Mouse (Mus musculus) yolk sac, embryonic 10.5 days (tissue): ENCODE results near the gene Dhrs9.
"Not testable (repeated sequence)": the region's sequence is repeated elsewhere in the genome, so short reads cannot be mapped to it uniquely, and the experiment has no call there.

Experiments used
- DNase-seq: peaks from one replicate; pipeline ENCODE4 v3.0.0-alpha.2; 2017; ENCODE audit warnings: low spot score

Gene Dhrs9

DNA sequence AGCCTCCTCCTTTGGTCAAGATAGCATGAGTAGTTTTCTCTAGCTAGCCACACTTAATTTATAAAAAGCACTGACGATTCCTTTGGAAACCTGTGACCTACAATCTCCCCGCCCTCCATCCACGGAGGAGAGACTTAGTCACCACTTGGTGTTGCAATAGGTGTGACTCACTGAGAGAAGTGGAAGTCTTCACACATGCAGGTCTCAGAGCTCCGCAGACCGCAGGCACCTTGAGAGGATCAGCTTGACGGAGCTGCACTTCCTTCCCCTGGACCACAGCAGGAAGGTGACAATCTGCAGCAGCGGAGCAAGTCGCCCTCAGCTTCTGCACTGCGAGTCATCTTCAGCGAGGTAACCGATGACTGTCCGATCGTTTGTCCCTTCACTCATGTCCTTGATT lies at the start of gene Dhrs9:
Dhrs9 (plus strand) TSS at position 165 of the 400 bp plus-strand sequence.
- DNase-seq: peak; percentile 80

DNA sequence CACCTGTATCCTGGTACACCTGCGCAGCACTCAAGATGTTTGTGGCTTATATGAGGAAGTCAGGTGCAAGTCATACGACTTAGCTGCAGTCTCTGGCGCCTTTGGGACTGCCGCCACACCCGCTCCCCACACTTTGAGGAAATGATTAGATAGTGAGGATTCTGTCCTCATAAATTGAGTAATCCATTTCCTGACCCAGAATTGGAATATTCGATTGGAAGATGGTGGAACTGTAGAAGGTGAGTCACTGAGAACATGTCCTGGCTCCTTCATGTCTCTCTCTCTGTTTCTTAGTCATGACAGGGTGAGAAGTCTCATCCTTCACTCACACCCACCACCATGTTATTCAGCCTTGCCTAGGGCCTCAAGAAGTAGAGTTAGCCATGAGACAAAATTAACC lies 48.7 kb upstream of the Dhrs9 start:
- not testable (repeated sequence) for DNase-seq

DNA sequence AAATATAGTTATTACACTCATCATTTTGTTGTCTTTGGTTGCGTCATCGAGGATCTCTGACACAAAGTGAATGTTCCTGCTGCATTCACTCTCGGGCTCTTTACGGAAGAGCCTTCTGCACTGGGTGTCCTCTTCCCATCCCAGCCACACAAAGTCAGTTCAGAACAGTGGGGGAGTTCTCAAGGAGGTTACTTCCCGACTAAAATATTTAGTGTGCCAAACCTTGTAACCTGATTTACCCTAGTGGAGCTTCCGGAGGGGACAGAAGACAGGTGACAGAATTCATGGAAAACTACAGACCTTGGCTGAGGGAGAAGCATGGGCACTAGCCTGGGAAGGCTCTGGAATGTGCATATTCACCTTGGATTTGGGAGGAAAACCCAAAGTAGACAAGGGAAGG lies 38.7 kb upstream of the Dhrs9 start:
- DNase-seq: no peak

DNA sequence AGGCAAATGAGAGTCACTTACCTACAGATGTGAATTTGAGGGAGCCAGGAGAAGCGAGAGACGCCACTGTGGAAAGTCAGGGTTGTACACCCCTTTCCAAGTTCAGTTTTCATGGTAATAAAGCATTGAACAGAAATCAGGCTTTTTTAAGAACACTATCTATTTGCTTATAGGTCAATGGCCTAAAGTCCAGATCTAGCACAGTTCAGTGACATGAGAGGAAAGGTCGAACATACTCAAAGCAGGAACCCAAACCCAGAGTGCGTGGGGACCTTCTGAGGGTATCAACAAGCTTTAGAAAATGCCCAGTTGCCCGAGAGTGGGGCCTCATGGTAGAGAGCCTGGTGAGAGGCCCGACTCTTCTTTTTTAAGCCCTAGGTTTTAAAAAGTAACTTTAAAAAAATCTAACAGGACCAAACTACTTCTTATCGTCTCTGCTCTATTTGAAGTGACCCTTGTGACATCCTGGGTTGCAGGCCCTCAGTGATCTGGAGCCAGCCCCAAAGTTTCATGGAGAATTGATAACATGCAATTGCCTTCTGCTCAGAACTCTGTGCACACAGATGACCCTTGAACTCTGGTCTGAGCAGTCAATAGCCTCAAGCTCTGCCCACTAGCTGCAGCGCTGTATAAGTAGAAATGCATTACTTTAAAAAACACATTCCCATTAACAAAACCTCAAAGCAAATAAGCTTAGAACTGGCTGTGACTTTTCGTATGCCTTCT lies 37.6 kb upstream of the Dhrs9 start, which contains the start of gene Abcb11:
Abcb11 (minus strand) TSS at position 121 of the 726 bp plus-strand sequence.
- DNase-seq: peak; percentile 69

DNA sequence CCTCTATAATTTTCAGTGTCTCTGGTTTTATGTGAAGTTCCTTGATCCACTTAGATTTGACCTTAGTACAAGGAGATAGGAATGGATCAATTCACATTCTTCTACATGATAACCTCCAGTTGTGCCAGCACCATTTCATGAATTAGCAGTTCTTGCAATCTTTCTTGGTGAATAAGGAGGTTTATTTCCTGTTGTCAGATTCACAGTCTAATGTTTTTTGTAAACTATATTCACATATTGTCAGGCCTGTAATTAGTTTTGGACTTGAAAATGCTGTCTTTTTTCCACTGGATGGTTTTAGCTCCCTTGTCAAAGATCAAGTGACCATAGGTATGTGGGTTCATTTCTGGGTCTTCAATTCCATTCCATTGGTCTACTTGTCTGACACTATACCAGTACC lies 24.8 kb upstream of the Dhrs9 start:
- not testable (repeated sequence) for DNase-seq

DNA sequence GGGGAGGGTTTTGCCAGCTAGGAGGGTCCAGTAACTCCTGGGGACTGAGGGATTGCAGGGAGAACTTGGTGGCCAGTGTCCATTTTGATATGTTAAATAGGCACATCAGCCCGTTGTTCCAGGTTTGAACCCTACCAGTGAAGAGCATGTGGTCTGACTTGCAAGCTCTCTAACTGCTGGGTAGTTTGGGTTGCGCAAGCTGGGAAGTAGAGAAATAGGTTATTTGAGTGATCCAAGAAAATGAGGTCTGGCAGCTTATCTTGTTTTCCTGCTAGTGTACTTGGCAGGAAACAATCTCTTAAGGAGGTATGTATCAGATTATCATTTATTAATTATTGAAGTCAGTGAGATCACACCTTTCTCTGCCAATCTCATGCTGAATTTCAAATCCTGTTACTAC lies 15.4 kb upstream of the Dhrs9 start:
- DNase-seq: no peak

DNA sequence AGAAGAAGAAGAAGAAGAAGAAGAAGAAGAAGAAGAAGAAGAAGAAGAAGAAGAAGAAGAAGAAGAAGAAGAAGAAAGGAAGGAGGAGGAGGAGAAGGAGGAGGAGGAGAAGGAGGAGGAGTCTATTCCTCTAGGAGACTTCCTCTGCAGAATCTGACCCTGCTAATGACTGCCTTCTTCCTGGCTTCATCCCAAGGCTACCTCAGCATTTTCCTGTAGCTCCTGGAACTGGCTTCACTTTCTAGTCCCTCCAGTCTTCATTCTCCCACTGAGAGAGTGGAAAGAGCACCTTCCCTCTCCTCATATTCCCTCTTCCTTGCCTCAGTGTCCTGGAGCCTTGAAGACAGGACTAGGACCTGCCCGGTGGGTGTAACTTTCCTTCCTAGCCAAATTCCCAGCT lies 15.0 kb upstream of the Dhrs9 start:
- no peak for DNase-seq

DNA sequence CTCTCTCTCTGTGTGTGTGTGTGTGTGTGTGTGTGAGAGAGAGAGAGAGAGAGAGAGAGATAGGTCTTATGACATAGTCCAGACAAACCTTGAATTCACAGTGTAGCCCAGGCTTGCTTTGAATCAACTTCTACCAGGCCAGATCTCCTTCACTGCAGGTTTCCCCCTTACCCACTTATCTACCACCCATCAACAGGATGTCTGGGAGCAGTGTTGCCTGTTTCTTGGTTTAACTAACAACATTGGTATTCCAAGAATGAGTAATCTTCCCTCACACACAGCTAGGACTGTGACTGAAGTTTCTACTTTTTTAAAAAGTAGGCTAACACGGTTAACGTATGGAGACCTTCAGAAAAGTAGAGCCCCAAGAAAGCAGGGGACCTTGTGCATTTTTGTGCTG lies 3.5 kb upstream of the Dhrs9 start:
- DNase-seq: peak; percentile 52

DNA sequence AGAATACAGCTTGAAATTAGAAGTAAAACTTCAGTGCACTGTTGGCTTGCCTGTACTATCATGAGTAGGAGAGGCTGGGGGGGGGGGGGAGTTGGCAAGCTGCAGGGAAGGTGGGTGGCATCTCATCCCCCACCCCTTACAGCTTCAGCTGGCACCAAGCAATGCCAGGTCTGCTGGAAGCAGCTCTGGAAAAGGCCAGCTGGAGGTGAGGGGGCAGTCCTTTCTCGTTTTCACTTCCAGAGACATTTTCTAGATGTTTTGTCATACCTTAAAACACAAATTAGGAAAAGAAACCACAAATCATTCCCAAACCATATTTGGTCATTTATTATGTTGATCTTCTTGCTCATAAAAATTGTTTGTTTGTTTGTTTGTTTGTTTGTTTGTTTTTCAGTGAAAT lies 444 bp upstream of the Dhrs9 start:
- no peak for DNase-seq

DNA sequence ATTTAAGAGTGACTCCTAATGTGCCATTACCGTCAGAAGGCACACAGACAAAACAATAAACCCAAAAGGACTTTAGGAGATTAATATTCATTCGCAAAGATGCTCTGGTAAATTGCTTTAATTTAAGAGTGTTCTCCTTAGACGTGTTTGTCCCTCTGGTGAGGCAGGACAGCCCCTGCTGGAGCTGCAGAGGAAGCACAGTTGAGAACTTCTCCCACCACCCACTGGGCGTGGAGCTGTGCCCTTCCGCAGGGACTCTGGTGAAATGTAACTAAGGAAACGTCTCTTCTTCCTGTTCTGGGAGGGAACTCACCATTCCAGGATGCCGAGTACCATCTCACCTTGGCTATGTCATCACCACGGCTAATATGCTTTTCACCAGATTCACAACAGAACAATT lies 1.5 kb downstream of the Dhrs9 start:
- peak; percentile 46 for DNase-seq

DNA sequence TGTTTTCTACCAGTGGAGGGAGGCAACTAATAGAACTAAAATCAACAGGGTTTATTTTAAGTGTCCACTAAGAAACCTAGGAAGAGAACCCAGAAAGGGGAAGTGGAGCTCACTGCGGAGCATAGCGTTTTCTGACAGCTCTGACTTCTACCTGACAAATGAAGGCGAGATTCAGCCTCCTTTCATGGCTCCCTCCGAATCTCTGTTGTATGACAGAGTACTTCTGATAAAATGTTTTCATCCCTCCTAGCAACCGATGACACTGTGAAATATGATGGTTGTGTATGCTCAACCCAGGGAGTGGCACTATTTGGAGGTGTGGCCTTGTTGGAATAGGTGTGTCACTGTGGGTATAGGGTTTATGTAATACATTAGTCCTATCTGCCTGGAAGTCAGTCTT lies 2.6 kb downstream of the Dhrs9 start:
- no peak for DNase-seq

DNA sequence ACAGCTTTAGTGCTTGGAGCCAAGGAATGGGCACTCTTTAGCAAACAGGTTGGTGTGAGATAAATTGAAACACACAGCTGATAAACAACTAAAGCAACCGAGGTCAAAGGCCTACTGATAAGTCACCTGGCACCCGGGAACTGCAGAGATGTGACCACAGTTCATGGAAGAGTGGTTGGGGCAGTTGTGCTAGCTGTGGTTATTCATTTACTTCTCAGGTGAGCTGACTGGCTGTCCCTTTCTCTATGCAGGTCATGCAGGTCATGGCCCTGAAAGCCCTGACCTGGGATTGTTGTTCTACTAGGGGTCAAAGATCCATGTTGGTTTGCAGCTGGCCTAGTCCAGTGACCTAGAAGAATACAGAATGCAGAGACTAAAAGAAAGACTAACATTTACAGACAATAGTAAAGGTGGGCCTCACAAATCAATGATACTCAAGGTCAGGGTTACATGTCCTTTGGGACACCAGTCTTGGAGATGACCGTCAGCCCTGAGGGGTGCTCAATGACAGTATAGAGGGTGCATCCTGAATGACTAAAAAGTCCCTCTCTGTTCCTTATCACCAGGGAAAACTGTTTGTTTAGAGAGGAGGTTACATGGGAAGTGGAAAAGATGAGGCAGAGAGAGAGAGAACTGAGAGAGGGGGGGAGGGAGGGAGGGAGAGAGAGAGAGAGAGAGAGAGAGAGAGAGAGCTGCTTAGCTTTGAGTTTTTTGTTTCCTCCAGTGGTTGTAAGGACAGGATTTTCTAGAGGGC lies 6.0 kb downstream of the Dhrs9 start:
- DNase-seq: peak; percentile 89

DNA sequence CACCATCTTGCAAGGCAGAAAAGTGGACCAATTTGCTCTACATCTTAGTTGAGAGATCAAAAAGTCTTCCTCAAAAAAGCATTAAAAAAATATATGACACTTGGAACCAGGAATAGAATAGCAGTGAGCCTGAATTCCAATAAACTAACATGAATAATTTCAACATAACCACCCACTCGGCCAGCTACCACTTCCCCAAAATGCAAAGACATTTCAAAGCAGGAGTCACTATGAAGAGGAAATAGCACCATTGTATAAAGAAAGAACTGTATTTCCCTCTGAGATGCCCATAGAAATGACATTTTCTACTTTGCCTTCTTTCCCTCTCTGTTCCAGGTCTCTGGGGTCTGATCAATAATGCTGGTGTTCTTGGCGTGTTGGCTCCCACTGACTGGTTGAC lies 13.7 kb downstream of the Dhrs9 start:
- DNase-seq: no peak

DNA sequence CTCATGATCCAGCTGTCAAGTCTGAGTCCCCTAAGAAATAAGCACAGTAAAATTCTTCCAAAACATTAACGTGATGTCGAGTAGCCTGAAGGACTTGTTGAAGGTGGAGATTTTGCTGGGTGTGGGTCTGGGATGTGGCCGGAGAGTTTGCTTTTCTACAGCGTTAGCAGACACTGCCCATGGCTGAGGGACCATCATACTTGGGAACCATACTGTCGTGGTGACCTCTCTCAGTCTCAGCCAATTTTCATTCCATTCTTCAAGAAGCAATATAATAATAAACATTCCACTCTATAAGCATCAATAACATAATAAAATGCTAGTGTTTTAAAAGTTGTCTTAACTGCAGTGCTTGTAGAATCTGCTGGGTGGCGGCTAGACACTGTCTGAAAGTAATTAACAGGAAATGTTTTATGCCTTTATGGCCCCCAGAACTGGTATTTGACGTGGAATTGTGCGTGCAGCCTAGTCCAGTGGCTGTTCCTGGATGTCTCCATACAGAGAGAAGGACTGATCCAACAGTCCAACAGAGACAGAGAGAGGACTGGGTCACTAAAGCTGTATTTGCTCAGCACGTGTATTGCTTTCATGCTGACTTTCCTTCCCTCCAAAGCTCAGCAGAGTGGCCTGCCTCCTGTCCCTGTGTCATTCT lies 15.5 kb downstream of the Dhrs9 start:
- DNase-seq: no peak

DNA sequence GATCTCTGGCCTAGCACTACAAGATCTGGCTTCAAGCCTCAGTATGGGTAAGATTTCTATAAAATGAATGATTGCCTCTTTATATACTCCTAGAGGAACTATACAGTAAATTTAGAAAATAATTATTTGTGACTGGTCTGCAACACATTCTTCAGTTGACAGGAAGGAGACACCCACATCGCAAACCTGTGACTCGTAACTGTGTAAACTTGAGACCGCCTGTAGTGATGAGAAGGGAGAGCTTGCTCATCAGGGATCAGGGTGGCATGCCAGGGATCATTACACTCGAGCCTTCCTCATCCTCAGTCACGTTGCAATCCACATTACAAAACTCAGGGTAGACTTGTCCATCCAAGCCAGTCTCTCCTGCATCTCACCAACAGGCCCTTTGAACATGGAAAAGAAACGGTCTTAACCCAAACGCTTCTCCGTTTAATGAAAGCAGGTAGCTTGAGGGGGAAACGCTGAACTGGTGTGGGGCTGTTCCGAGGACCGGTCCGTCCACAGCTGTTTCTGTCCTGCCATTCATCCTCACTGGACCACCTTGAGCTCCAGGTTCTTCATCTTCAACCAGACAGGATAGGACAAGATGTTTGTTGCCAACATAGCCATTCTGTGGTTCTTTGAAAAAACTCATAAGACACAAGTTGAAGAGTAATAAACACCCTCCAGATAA lies 16.7 kb downstream of the Dhrs9 start:
- no peak for DNase-seq

DNA sequence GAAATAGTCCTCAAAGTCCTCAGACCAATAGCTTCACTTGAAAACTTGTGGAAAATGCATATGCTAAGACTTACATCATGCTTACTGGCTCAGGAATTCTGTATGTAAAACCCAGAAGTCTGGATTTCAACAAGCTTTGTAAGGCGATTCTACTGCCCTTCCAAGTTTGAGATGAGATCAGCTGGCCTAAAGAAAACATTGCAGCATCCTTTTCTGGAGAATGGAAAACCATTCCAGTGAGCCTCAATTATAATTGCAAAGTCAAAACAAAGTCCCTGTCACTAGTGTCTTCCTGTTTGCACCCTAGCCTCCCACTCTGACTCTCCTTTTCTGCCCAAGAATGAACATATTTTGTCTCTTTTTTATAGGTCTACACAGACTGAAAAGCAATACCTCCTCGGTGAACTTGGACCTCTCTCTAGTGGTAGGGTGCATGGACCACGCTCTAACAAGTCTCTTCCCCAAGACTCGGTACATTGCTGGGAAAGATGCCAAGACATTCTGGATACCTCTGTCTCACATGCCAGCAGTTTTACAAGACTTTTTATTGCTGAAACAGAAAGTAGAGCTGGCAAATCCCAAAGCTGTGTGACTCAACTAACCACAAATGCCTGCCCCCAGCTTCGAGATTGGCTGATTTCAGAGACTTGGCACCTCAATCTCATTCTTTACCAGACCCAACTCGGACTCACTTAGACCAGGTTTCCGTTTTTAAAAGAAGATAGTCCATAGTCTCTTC lies 20.8 kb downstream of the Dhrs9 start:
- no peak for DNase-seq

DNA sequence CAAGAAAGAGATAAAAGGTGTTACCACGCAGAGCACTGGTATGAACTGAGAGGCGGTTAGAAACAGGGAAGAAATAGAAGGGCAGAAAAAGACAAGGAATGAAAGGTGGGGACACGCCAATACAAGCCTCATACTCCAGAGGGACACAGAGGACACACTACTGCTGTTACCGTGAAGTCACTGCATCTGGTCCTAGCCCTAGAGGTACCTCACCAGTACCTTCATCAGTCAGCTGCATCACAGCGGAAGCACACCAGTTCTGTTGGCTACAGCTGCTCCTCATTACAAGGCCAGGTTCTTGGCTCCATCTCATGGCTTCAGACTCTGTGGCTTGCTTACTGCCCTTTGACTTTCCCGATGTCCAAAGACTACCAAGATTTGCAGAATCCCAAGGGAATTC lies 21.6 kb downstream of the Dhrs9 start:
- no peak for DNase-seq

DNA sequence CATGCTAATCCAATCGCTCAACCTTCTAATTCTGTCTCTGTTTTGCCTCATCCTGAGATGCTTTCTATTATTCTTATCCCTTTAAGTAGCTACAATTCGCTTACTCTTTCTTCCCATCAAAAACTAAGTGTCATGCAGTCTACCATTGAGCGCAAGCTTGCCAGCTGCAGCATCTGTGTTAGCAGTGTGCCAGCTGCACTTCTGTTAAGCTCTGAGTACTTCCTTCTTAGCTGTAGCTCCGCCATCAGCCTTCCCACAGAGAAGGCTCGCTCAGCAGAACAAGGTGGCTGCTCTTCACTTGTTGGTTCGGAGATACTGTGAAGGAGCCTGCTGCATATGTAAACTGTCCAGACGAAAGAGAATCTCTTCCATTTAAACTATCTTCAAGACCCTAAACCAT lies 22.1 kb downstream of the Dhrs9 start:
- no peak for DNase-seq

DNA sequence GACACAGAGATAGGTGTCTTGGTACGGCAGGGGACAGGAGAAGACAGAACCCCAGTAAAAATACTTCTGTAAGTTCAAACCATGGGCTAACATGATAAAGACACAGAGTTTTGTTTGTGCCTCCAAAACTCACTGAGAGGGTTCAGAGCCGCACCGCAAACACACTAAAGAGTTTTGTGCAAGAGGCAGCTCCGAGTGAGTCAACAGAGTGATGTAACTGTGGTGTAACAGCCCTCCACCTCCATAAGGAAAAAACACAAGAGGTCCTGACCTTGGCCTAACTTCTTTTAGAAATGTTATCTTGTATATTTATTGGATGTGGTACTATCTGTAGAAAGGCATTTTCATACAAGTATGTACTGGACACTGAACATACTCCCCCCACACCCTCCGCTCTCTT lies 25.4 kb downstream of the Dhrs9 start:
- no peak for DNase-seq

DNA sequence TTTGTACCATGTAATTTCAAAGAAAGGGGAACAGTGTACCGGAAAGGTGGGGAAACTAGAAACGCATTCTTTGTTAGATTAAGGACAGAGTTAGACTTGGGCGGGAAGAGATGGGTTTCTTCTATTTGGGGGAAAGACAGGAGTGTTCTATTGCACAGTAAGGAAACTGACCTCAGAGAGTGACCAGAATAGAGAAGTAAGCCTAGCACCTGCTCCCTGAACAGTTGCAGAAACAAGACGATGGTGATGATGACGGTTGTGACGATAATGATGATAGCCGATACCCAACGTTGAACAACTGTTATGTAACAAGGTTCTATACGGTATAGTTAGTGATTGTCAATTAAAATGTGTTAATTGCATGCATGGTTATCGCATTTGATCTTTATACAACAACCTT lies 34.3 kb downstream of the Dhrs9 start:
- DNase-seq: no peak

DNA sequence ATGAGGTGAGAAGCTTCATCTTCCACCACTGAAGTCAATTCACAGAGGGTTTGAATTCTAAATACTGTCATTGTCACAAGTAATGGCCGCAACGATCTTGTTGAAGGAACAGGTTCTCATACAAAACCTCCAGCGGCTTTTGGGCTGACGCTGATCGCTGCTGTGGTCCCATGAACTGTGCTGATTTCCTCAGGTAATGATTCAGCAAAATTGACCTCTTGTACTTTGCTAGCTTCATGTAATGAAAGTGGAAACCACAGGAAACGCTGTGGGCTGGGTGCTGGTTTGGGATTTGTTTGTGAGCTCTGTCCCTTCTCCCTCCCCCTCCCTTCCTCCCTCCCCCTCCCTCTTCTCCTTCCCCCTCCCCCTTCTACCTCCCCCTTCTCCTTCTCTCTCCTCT lies 34.8 kb downstream of the Dhrs9 start:
- DNase-seq: no peak
